Mouse (Mus musculus) urinary bladder, postnatal 14 days (tissue): ENCODE results near the gene Klhl18.

Experiments
- DNase-seq: peaks from one replicate; pipeline ENCODE4 v3.0.0; 2021; ENCODE audit warnings: low spot score

Gene Klhl18

GRCm38 (mm10) chr9:110476124-110477091 is at the start of gene Klhl18, which contains the start of gene Kif9:
Klhl18 (minus strand) TSS chr9:110476694.
Kif9 (plus strand) TSS chr9:110476958.
- DNase-seq: peak; percentile 97

- no peak for DNase-seq
These were observed 49.2 kb upstream of the Klhl18 start for GRCm38 (mm10) chr9:110525737-110526136.

- DNase-seq: no peak
These were observed 14.4 kb upstream of the Klhl18 start for GRCm38 (mm10) chr9:110490913-110491312.

GRCm38 (mm10) chr9:110488841-110489240 is 12.3 kb upstream of the Klhl18 start:
- no peak for DNase-seq

- no peak for DNase-seq
These were observed 2.1 kb upstream of the Klhl18 start for GRCm38 (mm10) chr9:110478639-110479038.

- no peak for DNase-seq
These were observed 1.5 kb upstream of the Klhl18 start for GRCm38 (mm10) chr9:110477951-110478350.

GRCm38 (mm10) chr9:110466179-110466578 is 10.3 kb downstream of the Klhl18 start:
- DNase-seq: no peak

GRCm38 (mm10) chr9:110465336-110465735 is 11.2 kb downstream of the Klhl18 start:
- no peak for DNase-seq

GRCm38 (mm10) chr9:110463983-110464591 is 12.4 kb downstream of the Klhl18 start:
- no peak for DNase-seq

- DNase-seq: no peak
These were observed 14.2 kb downstream of the Klhl18 start for GRCm38 (mm10) chr9:110462321-110462720.

GRCm38 (mm10) chr9:110460884-110461815 is 15.3 kb downstream of the Klhl18 start:
- DNase-seq: no peak

GRCm38 (mm10) chr9:110459145-110459727 is 17.3 kb downstream of the Klhl18 start:
- no peak for DNase-seq

GRCm38 (mm10) chr9:110457926-110458325 is 18.6 kb downstream of the Klhl18 start:
- no peak for DNase-seq

GRCm38 (mm10) chr9:110452523-110452922 is 24.0 kb downstream of the Klhl18 start:
- DNase-seq: no peak

GRCm38 (mm10) chr9:110448857-110449617 is 27.5 kb downstream of the Klhl18 start:
- DNase-seq: peak; percentile 70

- no peak for DNase-seq
These were observed 28.1 kb downstream of the Klhl18 start for GRCm38 (mm10) chr9:110448356-110448755.

- no peak for DNase-seq
These were observed 35.9 kb downstream of the Klhl18 start for GRCm38 (mm10) chr9:110440559-110440958.

- DNase-seq: no peak
These were observed 36.4 kb downstream of the Klhl18 start for GRCm38 (mm10) chr9:110440049-110440448.

GRCm38 (mm10) chr9:110436041-110436440 is 40.5 kb downstream of the Klhl18 start:
- no peak for DNase-seq

GRCm38 (mm10) chr9:110433045-110433444 is 43.4 kb downstream of the Klhl18 start:
- no peak for DNase-seq

GRCm38 (mm10) chr9:110431241-110431640 is 45.3 kb downstream of the Klhl18 start:
- DNase-seq: no peak
